Mouse (Mus musculus): ENCODE measurements at regions not wholly inside any gene's neighbourhood (a gene's known extent, or its start where the extent isn't known, plus 50 kb on each side); places are given as distances from the start of the nearest gene placed in this dataset.
A peak's percentile ranks its signal among the peaks of the same experiment; 100 is the strongest.

DNA sequence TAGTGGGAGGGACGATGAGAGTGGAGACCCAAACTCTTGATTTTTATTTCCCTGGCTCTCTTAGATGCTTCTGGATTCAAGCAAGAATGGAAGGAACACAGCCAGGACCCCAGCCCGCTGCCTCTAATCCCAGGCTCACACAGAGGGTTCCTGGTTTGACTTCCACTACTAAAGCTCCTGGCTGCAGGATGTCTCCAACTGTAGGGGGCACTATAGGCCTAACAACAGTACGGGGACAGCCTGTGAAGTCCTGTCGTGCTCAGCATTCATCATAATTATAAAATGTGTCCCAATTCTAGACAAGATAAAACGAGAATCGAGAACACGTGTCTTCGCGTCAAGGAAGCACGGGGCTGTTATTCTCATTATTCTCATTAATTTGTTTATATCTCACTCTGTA lies 254.3 kb upstream of the Kcnab2 start:
- Histone ChIP-seq H3K4me2 (no peak overlapping the region), H3K4me3 (ENCODE audit: low read depth, low read length) (no peak overlapping the region), H3K9ac (ENCODE audit: low read length) (no peak overlapping the region), H3K36me3 (ENCODE audit: control insufficient read depth, insufficient read depth, low read length) (no peaks in the 10 kb centered on the region), H3K27ac (ENCODE audit: low read depth, low read length) (no peak overlapping the region), H3K27me3 (ENCODE audit: control insufficient read depth, insufficient read depth, low read length) (no peaks in the 10 kb centered on the region), H3K4me1 (ENCODE audit: control insufficient read depth, insufficient read depth, low read length) (peaks cover 8% of the 10 kb centered on the region), H3K9me3 (ENCODE audit: control insufficient read depth, low read length) (no peaks in the 10 kb centered on the region; the same call in 1 of the 2 replicates)
- WGBS = 71% methylated on average over 10 of the region's 10 CpGs
- DNase-seq (ENCODE audit: low spot score, missing footprints) (no peak), ATAC-seq (ENCODE audit: low FRiP score) (no peak)

DNA sequence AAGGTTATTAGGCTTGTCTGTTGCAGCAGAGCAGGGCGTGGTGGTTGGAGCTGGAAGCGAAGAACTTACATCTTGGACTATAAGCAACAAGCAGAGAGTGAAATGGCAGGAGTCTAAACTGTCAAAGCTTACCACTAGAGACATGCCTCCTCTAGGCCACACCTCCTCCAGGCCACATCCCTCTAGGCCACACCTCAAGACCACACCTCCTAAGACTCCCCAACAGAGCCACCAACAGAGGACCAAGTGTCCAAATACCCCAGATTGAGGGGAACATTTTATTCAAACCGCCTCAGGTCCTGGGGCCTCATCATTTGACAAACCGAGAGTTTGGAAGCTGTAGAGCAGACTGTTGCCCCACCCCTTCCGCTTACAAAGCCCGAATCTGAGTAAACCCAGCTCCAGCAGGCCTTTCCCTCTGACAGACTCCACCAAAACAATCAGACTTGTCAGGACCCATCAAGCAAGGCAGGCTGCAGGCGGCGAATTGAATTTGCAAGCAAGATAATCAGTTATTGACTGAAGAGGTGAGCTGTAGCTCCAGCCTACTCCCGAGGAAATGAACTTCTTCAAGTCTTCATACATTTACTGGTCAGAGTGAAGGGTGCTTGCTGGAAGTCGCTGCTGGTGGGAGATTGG lies 253.5 kb upstream of the Kcnab2 start:
- DNase-seq (ENCODE audit: low spot score, missing footprints) = peak; percentile 65
- H3K36me3 ChIP-seq (ENCODE audit: control insufficient read depth, insufficient read depth, low read length) = no peaks in the 10 kb centered on the region
- no peak overlapping the region for H3K27ac ChIP-seq (ENCODE audit: low read depth, low read length)
- no peak overlapping the region for H3K9ac ChIP-seq (ENCODE audit: low read length)
- no peak overlapping the region for H3K4me2 ChIP-seq
- no peaks in the 10 kb centered on the region; the same call in 1 of the 2 replicates for H3K9me3 ChIP-seq (ENCODE audit: control insufficient read depth, low read length)
- H3K27me3 ChIP-seq (ENCODE audit: control insufficient read depth, insufficient read depth, low read length) = no peaks in the 10 kb centered on the region
- peaks cover 10% of the 10 kb centered on the region for H3K4me1 ChIP-seq (ENCODE audit: control insufficient read depth, insufficient read depth, low read length)
- 58% methylated on average over 10 of the region's 10 CpGs for WGBS
- H3K4me3 ChIP-seq (ENCODE audit: low read depth, low read length) = no peak overlapping the region
- ATAC-seq (ENCODE audit: low FRiP score) = peak; percentile 58; the same call in 1 of the 2 replicates

DNA sequence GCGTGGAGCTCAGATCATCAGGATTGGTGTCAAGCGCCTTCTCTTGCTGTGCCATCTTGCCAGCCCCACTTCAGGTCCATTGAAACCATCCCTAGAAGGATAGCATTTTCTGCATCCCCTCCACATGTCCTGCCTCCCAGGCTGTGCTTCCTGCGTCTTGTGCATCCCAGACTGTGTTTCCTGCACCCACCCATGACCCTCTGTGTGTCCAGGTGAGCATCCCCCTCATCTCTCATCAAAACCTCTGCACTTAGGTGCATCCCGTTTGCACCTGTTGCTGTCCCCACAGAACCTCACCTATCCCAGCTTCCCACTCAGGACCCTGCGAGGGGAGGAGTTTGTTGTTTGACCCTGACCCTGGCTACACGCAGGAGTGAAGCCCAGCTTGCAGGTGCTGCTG lies 251.8 kb upstream of the Kcnab2 start:
- ATAC-seq (ENCODE audit: low FRiP score) = no peak
- H3K27me3 ChIP-seq (ENCODE audit: control insufficient read depth, insufficient read depth, low read length) = no peaks in the 10 kb centered on the region
- no peak overlapping the region for H3K4me3 ChIP-seq (ENCODE audit: low read depth, low read length)
- 90% methylated on average over 6 of the region's 6 CpGs for WGBS
- no peak overlapping the region for H3K9ac ChIP-seq (ENCODE audit: low read length)
- H3K36me3 ChIP-seq (ENCODE audit: control insufficient read depth, insufficient read depth, low read length) = no peaks in the 10 kb centered on the region
- no peak overlapping the region for H3K4me2 ChIP-seq
- H3K9me3 ChIP-seq (ENCODE audit: control insufficient read depth, low read length) = no peaks in the 10 kb centered on the region; the same call in 1 of the 2 replicates
- DNase-seq (ENCODE audit: low spot score, missing footprints) = no peak
- no peak overlapping the region for H3K27ac ChIP-seq (ENCODE audit: low read depth, low read length)
- peaks cover 18% of the 10 kb centered on the region for H3K4me1 ChIP-seq (ENCODE audit: control insufficient read depth, insufficient read depth, low read length)

DNA sequence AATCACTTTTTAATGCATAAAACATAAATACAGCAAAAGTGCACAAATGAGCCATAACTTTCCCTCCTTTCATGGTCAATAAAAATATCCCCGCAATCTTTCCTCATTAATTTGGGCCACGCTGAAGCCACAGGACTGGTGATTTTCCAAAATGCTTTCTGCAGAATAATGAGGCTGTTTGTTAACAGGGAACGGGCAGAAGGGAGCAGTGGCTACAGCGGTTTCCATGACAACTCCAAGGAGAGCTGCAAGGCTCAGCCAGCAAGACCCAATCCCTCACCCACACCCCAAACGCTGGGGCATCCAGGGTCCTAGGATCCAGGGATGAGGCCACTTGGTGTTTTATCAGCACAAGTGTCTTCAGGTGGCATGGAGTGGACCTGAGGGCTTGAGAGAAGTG lies 248.2 kb upstream of the Kcnab2 start:
- ATAC-seq (ENCODE audit: low FRiP score) (peak; percentile 30; the same call in 1 of the 2 replicates), DNase-seq (ENCODE audit: low spot score, missing footprints) (peak; percentile 85)
- Histone ChIP-seq H3K4me3 (ENCODE audit: low read depth, low read length) (no peak overlapping the region), H3K9me3 (ENCODE audit: control insufficient read depth, low read length) (no peaks in the 10 kb centered on the region), H3K9ac (ENCODE audit: low read length) (no peak overlapping the region), H3K36me3 (ENCODE audit: control insufficient read depth, insufficient read depth, low read length) (no peaks in the 10 kb centered on the region), H3K27me3 (ENCODE audit: control insufficient read depth, insufficient read depth, low read length) (no peaks in the 10 kb centered on the region), H3K4me2 (no peak overlapping the region), H3K27ac (ENCODE audit: low read depth, low read length) (no peak overlapping the region), H3K4me1 (ENCODE audit: control insufficient read depth, insufficient read depth, low read length) (peaks cover 9% of the 10 kb centered on the region; the same call in 1 of the 2 replicates)
- WGBS = 35% methylated on average over 5 of the region's 5 CpGs

DNA sequence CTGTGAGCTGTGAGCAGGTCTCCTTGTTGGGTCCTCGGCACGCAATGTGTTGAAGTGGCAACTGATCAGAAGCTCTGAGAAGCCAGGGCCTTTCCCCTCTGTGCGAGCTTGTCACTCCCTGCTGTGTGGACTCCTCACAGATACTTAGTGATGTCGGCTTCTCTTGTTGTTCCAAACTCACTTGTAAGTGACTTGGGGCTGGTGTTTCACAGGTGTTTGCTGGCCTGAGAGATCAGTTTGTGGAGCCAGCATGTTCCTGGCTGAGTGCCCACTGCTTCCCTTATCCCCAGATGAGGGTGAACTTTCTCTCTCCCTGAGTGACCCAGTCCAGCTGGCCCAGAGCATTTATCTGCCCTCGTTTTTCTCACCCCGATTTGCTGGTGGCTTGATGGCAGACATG lies 247.8 kb upstream of the Kcnab2 start:
- peak; percentile 84 for DNase-seq (ENCODE audit: low spot score, missing footprints)
- Histone ChIP-seq H3K4me1 (ENCODE audit: control insufficient read depth, insufficient read depth, low read length) (peaks cover 9% of the 10 kb centered on the region; the same call in 1 of the 2 replicates), H3K27ac (ENCODE audit: low read depth, low read length) (no peak overlapping the region), H3K4me2 (no peak overlapping the region), H3K9me3 (ENCODE audit: control insufficient read depth, low read length) (no peaks in the 10 kb centered on the region), H3K36me3 (ENCODE audit: control insufficient read depth, insufficient read depth, low read length) (no peaks in the 10 kb centered on the region), H3K27me3 (ENCODE audit: control insufficient read depth, insufficient read depth, low read length) (no peaks in the 10 kb centered on the region), H3K9ac (ENCODE audit: low read length) (no peak overlapping the region), H3K4me3 (ENCODE audit: low read depth, low read length) (no peak overlapping the region)
- no peak for ATAC-seq (ENCODE audit: low FRiP score)
- WGBS = 38% methylated on average over 6 of the region's 6 CpGs

DNA sequence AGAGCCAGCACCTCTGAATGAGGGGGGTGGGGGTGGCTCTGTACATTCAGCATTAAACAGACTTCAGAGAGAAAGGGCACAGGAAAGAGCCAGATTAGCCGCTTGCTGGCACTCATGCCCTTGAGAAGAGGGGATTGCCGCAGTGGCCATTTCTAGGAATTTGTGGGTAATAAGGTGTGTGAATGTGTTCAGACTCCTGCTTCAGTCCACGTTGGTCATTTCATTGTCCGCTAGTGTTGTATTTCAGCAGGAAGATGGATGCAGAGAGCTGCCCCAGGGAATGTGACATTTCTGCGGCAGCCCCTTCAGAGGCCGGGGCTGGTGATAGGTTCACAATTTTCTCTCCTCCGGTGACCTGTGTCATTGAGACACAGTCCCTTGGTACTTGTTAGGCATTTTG lies 247.1 kb upstream of the Kcnab2 start:
- H3K27ac ChIP-seq (ENCODE audit: low read depth, low read length) = no peak overlapping the region
- no peaks in the 10 kb centered on the region for H3K9me3 ChIP-seq (ENCODE audit: control insufficient read depth, low read length)
- peaks cover 9% of the 10 kb centered on the region; the same call in 1 of the 2 replicates for H3K4me1 ChIP-seq (ENCODE audit: control insufficient read depth, insufficient read depth, low read length)
- ATAC-seq (ENCODE audit: low FRiP score) (no peak), DNase-seq (ENCODE audit: low spot score, missing footprints) (peak; percentile 79)
- WGBS = 84% methylated on average over 7 of the region's 7 CpGs
- no peaks in the 10 kb centered on the region for H3K27me3 ChIP-seq (ENCODE audit: control insufficient read depth, insufficient read depth, low read length)
- H3K4me2 ChIP-seq = no peak overlapping the region
- H3K36me3 ChIP-seq (ENCODE audit: control insufficient read depth, insufficient read depth, low read length) = no peaks in the 10 kb centered on the region
- H3K9ac ChIP-seq (ENCODE audit: low read length) = no peak overlapping the region
- no peak overlapping the region for H3K4me3 ChIP-seq (ENCODE audit: low read depth, low read length)

DNA sequence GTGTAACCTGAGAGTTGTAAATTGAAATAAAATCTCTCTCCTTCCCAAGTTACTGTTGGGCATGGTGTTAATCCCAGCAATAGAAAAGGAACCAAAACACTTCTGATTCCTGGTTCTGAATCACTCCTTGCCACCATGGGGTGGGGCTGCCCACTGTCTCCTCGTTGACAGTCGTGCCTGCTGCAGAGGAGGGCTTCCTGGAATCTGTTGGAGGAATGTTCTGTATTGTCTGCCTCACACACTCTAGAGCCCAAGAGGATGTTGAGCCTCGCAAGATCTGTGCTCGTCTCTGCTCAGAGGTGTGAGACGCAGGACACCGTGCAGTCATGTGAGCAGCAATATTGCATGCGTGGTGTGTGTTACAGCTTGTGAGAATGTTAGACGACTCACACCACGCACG lies 246.4 kb upstream of the Kcnab2 start:
- Histone ChIP-seq H3K4me2 (no peak overlapping the region), H3K27ac (ENCODE audit: low read depth, low read length) (no peak overlapping the region), H3K36me3 (ENCODE audit: control insufficient read depth, insufficient read depth, low read length) (no peaks in the 10 kb centered on the region), H3K4me1 (ENCODE audit: control insufficient read depth, insufficient read depth, low read length) (peaks cover 9% of the 10 kb centered on the region; the same call in 1 of the 2 replicates), H3K9ac (ENCODE audit: low read length) (no peak overlapping the region), H3K4me3 (ENCODE audit: low read depth, low read length) (no peak overlapping the region), H3K27me3 (ENCODE audit: control insufficient read depth, insufficient read depth, low read length) (no peaks in the 10 kb centered on the region), H3K9me3 (ENCODE audit: control insufficient read depth, low read length) (no peaks in the 10 kb centered on the region)
- peak; percentile 64 for DNase-seq (ENCODE audit: low spot score, missing footprints)
- ATAC-seq (ENCODE audit: low FRiP score) = no peak
- WGBS = 78% methylated on average over 10 of the region's 10 CpGs

DNA sequence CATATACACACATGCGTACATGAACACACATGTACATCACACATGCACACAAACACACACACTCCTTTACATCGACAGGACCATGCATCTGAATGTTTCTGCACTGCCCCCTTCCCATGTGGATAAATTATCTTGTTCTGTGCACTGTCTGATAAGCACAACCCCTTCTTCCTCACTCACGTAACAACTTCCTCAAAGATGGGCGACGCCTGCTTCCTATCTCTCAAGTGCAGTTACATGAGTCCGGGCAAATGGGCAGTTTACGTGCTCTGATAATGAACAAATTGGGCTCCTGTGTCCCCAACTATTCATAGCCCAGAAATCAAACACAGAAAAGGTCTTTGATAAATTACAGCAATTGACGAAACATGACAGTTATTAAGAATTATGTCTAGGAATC lies 242.9 kb upstream of the Kcnab2 start:
- no peaks in the 10 kb centered on the region for H3K9me3 ChIP-seq (ENCODE audit: control insufficient read depth, low read length)
- peaks cover 1% of the 10 kb centered on the region; the same call in 1 of the 2 replicates for H3K4me1 ChIP-seq (ENCODE audit: control insufficient read depth, insufficient read depth, low read length)
- H3K27ac ChIP-seq (ENCODE audit: low read depth, low read length) = no peak overlapping the region
- H3K4me2 ChIP-seq = no peak overlapping the region
- 89% methylated on average over 8 of the region's 8 CpGs for WGBS
- DNase-seq (ENCODE audit: low spot score, missing footprints) (no peak), ATAC-seq (ENCODE audit: low FRiP score) (no peak)
- H3K36me3 ChIP-seq (ENCODE audit: control insufficient read depth, insufficient read depth, low read length) = no peaks in the 10 kb centered on the region
- H3K27me3 ChIP-seq (ENCODE audit: control insufficient read depth, insufficient read depth, low read length) = no peaks in the 10 kb centered on the region
- H3K9ac ChIP-seq (ENCODE audit: low read length) = no peak overlapping the region
- no peak overlapping the region for H3K4me3 ChIP-seq (ENCODE audit: low read depth, low read length)

DNA sequence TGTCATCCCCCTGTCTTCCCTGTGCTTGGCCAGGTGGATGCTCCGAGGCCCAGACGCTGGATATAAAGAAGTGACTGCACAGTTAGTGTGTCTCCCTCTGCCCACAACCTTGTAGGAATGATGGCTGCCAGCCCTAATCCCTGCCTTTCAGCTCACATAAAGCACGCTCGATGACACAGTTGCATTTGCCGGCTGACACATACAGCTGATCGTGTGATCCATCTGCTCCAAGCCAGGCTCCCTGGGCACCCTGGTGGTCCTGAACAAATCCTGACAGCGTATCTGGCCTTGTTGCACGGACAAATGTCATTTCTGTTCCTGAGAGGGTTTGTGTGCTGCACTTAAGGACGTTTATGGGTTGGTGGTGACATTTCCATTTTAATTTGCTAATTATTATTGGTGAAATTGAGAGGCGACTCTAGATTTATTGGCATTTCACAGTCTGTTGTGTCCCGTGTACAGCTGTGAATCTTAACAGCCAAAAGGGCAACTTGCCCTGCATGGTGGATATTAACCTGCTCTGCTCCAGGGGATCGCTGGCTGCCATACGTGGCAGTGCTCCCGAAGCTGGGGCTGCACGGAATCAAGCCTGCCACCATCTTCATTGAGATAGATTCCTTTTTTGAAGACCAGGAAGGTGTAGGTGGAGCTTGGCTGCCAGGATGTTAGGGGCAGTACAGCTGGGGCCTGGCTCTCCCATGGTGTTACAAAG lies 241.9 kb upstream of the Kcnab2 start:
- ATAC-seq (ENCODE audit: low FRiP score) (no peak), DNase-seq (ENCODE audit: low spot score, missing footprints) (no peak)
- H3K4me2 ChIP-seq = no peak overlapping the region
- H3K4me3 ChIP-seq (ENCODE audit: low read depth, low read length) = no peak overlapping the region
- no peak overlapping the region for H3K27ac ChIP-seq (ENCODE audit: low read depth, low read length)
- H3K36me3 ChIP-seq (ENCODE audit: control insufficient read depth, insufficient read depth, low read length) = no peaks in the 10 kb centered on the region
- no peak overlapping the region for H3K9ac ChIP-seq (ENCODE audit: low read length)
- no peaks in the 10 kb centered on the region for H3K9me3 ChIP-seq (ENCODE audit: control insufficient read depth, low read length)
- no peaks in the 10 kb centered on the region for H3K4me1 ChIP-seq (ENCODE audit: control insufficient read depth, insufficient read depth, low read length)
- WGBS = 82% methylated on average over 15 of the region's 15 CpGs
- no peaks in the 10 kb centered on the region for H3K27me3 ChIP-seq (ENCODE audit: control insufficient read depth, insufficient read depth, low read length)
